Mouse (Mus musculus): ENCODE measurements around the gene Kcnb1. TPM values are rescaled to one million over a fixed set of nuclear protein-coding genes. Genes with fewer than 3 reads are reported as not detected.

Gene Kcnb1
- polyA plus RNA-seq, 1 experiment from 2014 or later: 0.13 TPM

GRCm38 (mm10) chr2:167077199-167077962 lies 112.6 kb downstream of the Kcnb1 start:
- H3K4me1 ChIP-seq (replicated peaks): 0 out of 2 replicates have a peak, but pooled peaks cover 2% of the 10 kb centered on the region
- WGBS (ENCODE audit: insufficient replicate concordance): 65% methylated on average over 11 of the region's 11 CpGs
- H3K36me3 ChIP-seq (replicated peaks): no peaks in the 10 kb centered on the region

GRCm38 (mm10) chr2:167076759-167077158 lies 113.2 kb downstream of the Kcnb1 start:
- H3K4me2 ChIP-seq: no peak overlapping the region
- H3K9me3 ChIP-seq (replicated peaks): no peaks in the 10 kb centered on the region
- no peak for ATAC-seq (ENCODE audit: insufficient read depth)
- H3K27ac ChIP-seq (replicated peaks): no peak overlapping the region
- no peaks in the 10 kb centered on the region for H3K36me3 ChIP-seq (replicated peaks)
- H3K27me3 ChIP-seq: peaks cover 11% of the 10 kb centered on the region; the same call in 1 of the 2 replicates
- no peak overlapping the region for H3K4me3 ChIP-seq (replicated peaks)
- 67% methylated on average over 2 of the region's 2 CpGs for whole genome bisulfite sequencing (ENCODE audit: insufficient replicate concordance)
- no peak overlapping the region for H3K9ac ChIP-seq
- H3K4me1 ChIP-seq (replicated peaks): peaks cover 9% of the 10 kb centered on the region

More at GRCm38 (mm10) chr2:167077199-167077962, 112.6 kb downstream of the Kcnb1 start:
- H3K27me3 ChIP-seq: peaks cover 11% of the 10 kb centered on the region; the same call in 1 of the 2 replicates
- H3K4me3 ChIP-seq (replicated peaks): no peak overlapping the region
- ATAC-seq (ENCODE audit: insufficient read depth): no peak
- H3K9ac ChIP-seq: no peak overlapping the region
- H3K27ac ChIP-seq (replicated peaks): no peak overlapping the region
- no peaks in the 10 kb centered on the region for H3K9me3 ChIP-seq (replicated peaks)
- no peak overlapping the region for H3K4me2 ChIP-seq

GRCm38 (mm10) chr2:167076352-167076751 lies 113.6 kb downstream of the Kcnb1 start:
- Histone ChIP-seq H3K4me2 (no peak overlapping the region), H3K4me3 (replicated peaks) (no peak overlapping the region), H3K9me3 (replicated peaks) (no peaks in the 10 kb centered on the region), H3K27ac (replicated peaks) (no peak overlapping the region), H3K9ac (no peak overlapping the region), H3K36me3 (replicated peaks) (no peaks in the 10 kb centered on the region), H3K4me1 (replicated peaks) (peaks cover 13% of the 10 kb centered on the region), H3K27me3 (peaks cover 11% of the 10 kb centered on the region; the same call in 1 of the 2 replicates)
- WGBS (ENCODE audit: insufficient replicate concordance): 82% methylated on average over 4 of the region's 4 CpGs
- no peak for ATAC-seq (ENCODE audit: insufficient read depth)

GRCm38 (mm10) chr2:167074587-167074986 lies 115.4 kb downstream of the Kcnb1 start:
- Histone ChIP-seq H3K4me2 (no peak overlapping the region), H3K9me3 (replicated peaks) (no peaks in the 10 kb centered on the region), H3K27me3 (peaks cover 11% of the 10 kb centered on the region; the same call in 1 of the 2 replicates), H3K4me1 (replicated peaks) (peaks cover 19% of the 10 kb centered on the region), H3K27ac (replicated peaks) (no peak overlapping the region), H3K4me3 (replicated peaks) (no peak overlapping the region), H3K9ac (no peak overlapping the region), H3K36me3 (replicated peaks) (no peaks in the 10 kb centered on the region)
- ATAC-seq (ENCODE audit: insufficient read depth): no peak
- WGBS (ENCODE audit: insufficient replicate concordance): 71% methylated on average over 5 of the region's 5 CpGs

GRCm38 (mm10) chr2:167071641-167072601 lies 118.0 kb downstream of the Kcnb1 start:
- 8% methylated on average over 22 of the region's 22 CpGs for WGBS (ENCODE audit: insufficient replicate concordance)
- ATAC-seq (ENCODE audit: insufficient read depth): peak; percentile 89
- Histone ChIP-seq H3K4me3 (replicated peaks) (peak overlapping the region; percentile 52), H3K4me2 (peak overlapping the region; percentile 71), H3K9me3 (replicated peaks) (no peaks in the 10 kb centered on the region), H3K36me3 (replicated peaks) (no peaks in the 10 kb centered on the region), H3K27me3 (no peaks in the 10 kb centered on the region), H3K4me1 (replicated peaks) (peaks cover 27% of the 10 kb centered on the region), H3K9ac (peak overlapping the region; percentile 23), H3K27ac (replicated peaks) (peak overlapping the region; percentile 39; the same call in 1 of the 2 replicates)

GRCm38 (mm10) chr2:167071266-167071640 lies 118.7 kb downstream of the Kcnb1 start:
- H3K4me2 ChIP-seq: peak overlapping the region; percentile 71
- no peaks in the 10 kb centered on the region for H3K9me3 ChIP-seq (replicated peaks)
- H3K9ac ChIP-seq: peak overlapping the region; percentile 23
- peaks cover 33% of the 10 kb centered on the region for H3K4me1 ChIP-seq (replicated peaks)
- ATAC-seq (ENCODE audit: insufficient read depth): no peak
- peak overlapping the region; percentile 39; the same call in 1 of the 2 replicates for H3K27ac ChIP-seq (replicated peaks)
- 18% methylated on average over 12 of the region's 12 CpGs for WGBS (ENCODE audit: insufficient replicate concordance)
- H3K36me3 ChIP-seq (replicated peaks): peaks cover 5% of the 10 kb centered on the region
- no peaks in the 10 kb centered on the region for H3K27me3 ChIP-seq
- H3K4me3 ChIP-seq (replicated peaks): peak overlapping the region; percentile 52

GRCm38 (mm10) chr2:167070341-167070740 lies 119.6 kb downstream of the Kcnb1 start:
- Histone ChIP-seq H3K4me2 (no peak overlapping the region), H3K27ac (replicated peaks) (no peak overlapping the region), H3K27me3 (no peaks in the 10 kb centered on the region), H3K9me3 (replicated peaks) (no peaks in the 10 kb centered on the region), H3K9ac (no peak overlapping the region), H3K4me1 (replicated peaks) (peaks cover 42% of the 10 kb centered on the region), H3K36me3 (replicated peaks) (peaks cover 14% of the 10 kb centered on the region), H3K4me3 (replicated peaks) (no peak overlapping the region)
- no peak for ATAC-seq (ENCODE audit: insufficient read depth)
- 65% methylated on average over 6 of the region's 6 CpGs for WGBS (ENCODE audit: insufficient replicate concordance)

GRCm38 (mm10) chr2:167067575-167067974 lies 122.4 kb downstream of the Kcnb1 start:
- Histone ChIP-seq H3K27me3 (no peaks in the 10 kb centered on the region), H3K4me2 (no peak overlapping the region), H3K36me3 (replicated peaks) (peaks cover 28% of the 10 kb centered on the region), H3K9me3 (replicated peaks) (no peaks in the 10 kb centered on the region), H3K9ac (no peak overlapping the region), H3K27ac (replicated peaks) (peak overlapping the region; percentile 65; the same call in 1 of the 2 replicates), H3K4me3 (replicated peaks) (no peak overlapping the region), H3K4me1 (replicated peaks) (peaks cover 55% of the 10 kb centered on the region)
- 24% methylated on average over 6 of the region's 6 CpGs for WGBS (ENCODE audit: insufficient replicate concordance)
- no peak for ATAC-seq (ENCODE audit: insufficient read depth)

GRCm38 (mm10) chr2:167066528-167067516 lies 123.1 kb downstream of the Kcnb1 start:
- no peak for ATAC-seq (ENCODE audit: insufficient read depth)
- Histone ChIP-seq H3K9me3 (replicated peaks) (no peaks in the 10 kb centered on the region), H3K4me1 (replicated peaks) (peaks cover 48% of the 10 kb centered on the region), H3K4me3 (replicated peaks) (no peak overlapping the region), H3K27ac (replicated peaks) (peak overlapping the region; percentile 65), H3K36me3 (replicated peaks) (peaks cover 28% of the 10 kb centered on the region), H3K4me2 (no peak overlapping the region), H3K27me3 (no peaks in the 10 kb centered on the region), H3K9ac (no peak overlapping the region)
- WGBS (ENCODE audit: insufficient replicate concordance): 12% methylated on average over 6 of the region's 6 CpGs

- Histone ChIP-seq H3K4me3 (replicated peaks) (no peak overlapping the region), H3K9me3 (replicated peaks) (no peaks in the 10 kb centered on the region), H3K4me1 (replicated peaks) (peaks cover 48% of the 10 kb centered on the region), H3K27ac (replicated peaks) (peak overlapping the region; percentile 95; the same call in 1 of the 2 replicates), H3K4me2 (peak overlapping the region; percentile 78; the same call in 1 of the 2 replicates), H3K36me3 (replicated peaks) (peaks cover 28% of the 10 kb centered on the region), H3K27me3 (no peaks in the 10 kb centered on the region), H3K9ac (0 out of 2 replicates have a peak overlapping the region, but pooled peaks have one; percentile 16)
- 24% methylated on average over 1 of the region's 1 CpGs for WGBS (ENCODE audit: insufficient replicate concordance)
- ATAC-seq (ENCODE audit: insufficient read depth): no peak
These were observed 123.9 kb downstream of the Kcnb1 start for GRCm38 (mm10) chr2:167066031-167066430.

All from liver, embryonic 15.5 days (tissue).